Mouse (Mus musculus): Measurements from ENCODE around the gene Vmn1r158.
"Not testable (repeated sequence)": the region's sequence is repeated elsewhere in the genome, so short reads cannot be mapped to it uniquely, and the experiment has no call there.

Vmn1r158 gene

GRCm38 (mm10) chr7:22790682-22791081, at the start of gene Vmn1r158:
Vmn1r158 (minus strand) TSS chr7:22790782.
- not testable (repeated sequence) for DNase-seq (ENCODE audit: low spot score)

GRCm38 (mm10) chr7:22775981-22776380, 14.6 kb downstream of the Vmn1r158 start:
- not testable (repeated sequence) for DNase-seq (ENCODE audit: low spot score)

- DNase-seq (ENCODE audit: low spot score) = not testable (repeated sequence)
Observed at GRCm38 (mm10) chr7:22761397-22761796, 29.2 kb downstream of the Vmn1r158 start, which contains the start of gene Vmn1r157. Vmn1r157 (plus strand) TSS chr7:22761697.

Measured in adipocyte (in vitro differentiated cells).